Mouse (Mus musculus) intestine, postnatal 0 days (tissue): Measurements from ENCODE around the gene Zfp507. TPM values are rescaled to one million over a fixed set of nuclear protein-coding genes. Genes with fewer than 3 reads are reported as not detected.
A peak's percentile ranks its signal among the peaks of the same experiment; 100 is the strongest.

Experiments
- ATAC-seq: fragments of 200-750 bp; cut with Nextera tagmentation; 2 replicates; pipeline ENCODE4 v1.8.0; 2017; ENCODE audit warnings: mild to moderate bottlenecking, moderate TSS enrichment, moderate library complexity
- H3K27ac ChIP-seq: fragments of 300-500 bp; sonication (generic); 2 replicates; pipeline ENCODE4 v1.5.1; 2014; ENCODE audit warnings: mild to moderate bottlenecking, low read depth, low read length, moderate library complexity
- H3K27me3 ChIP-seq: fragments of 300-500 bp; sonication (generic); replicated peaks from 2 replicates; pipeline ENCODE4 v1.6.1; 2014; ENCODE audit warnings: low read length, mixed read lengths; ENCODE audit not compliant: control insufficient read depth, insufficient read depth
- H3K36me3 ChIP-seq: fragments of 300-500 bp; sonication (generic); 2 replicates; pipeline ENCODE4 v1.6.1; 2014; ENCODE audit warnings: mild to moderate bottlenecking, moderate library complexity; ENCODE audit not compliant: control insufficient read depth, insufficient read depth
- H3K4me1 ChIP-seq: fragments of 300-500 bp; sonication (generic); replicated peaks from 2 replicates; pipeline ENCODE4 v1.6.1; 2014; ENCODE audit warnings: antibody characterized with exemption, low read length, mixed read lengths; ENCODE audit not compliant: control insufficient read depth, insufficient read depth
- H3K4me2 ChIP-seq: fragments of 300-500 bp; sonication (generic); replicated peaks from 2 replicates; pipeline ENCODE4 v1.6.1; 2014; ENCODE audit warnings: low read depth, mild to moderate bottlenecking, moderate library complexity
- H3K4me3 ChIP-seq: fragments of 300-500 bp; sonication (generic); 2 replicates; pipeline ENCODE4 v1.5.1; 2014; ENCODE audit warnings: low read depth, low read length
- H3K9ac ChIP-seq: fragments of 300-500 bp; sonication (generic); 2 replicates; pipeline ENCODE4 v1.6.1; 2014; ENCODE audit warnings: mild to moderate bottlenecking, low read depth, low read length
- H3K9me3 ChIP-seq: fragments of 300-500 bp; sonication (generic); 2 replicates; pipeline ENCODE4 v1.6.1; 2016; ENCODE audit warnings: mixed run types; ENCODE audit not compliant: control insufficient read depth
- CTCF ChIP-seq: sonication (generic); IDR thresholded peaks from 2 replicates; pipeline ENCODE4 v1.5.1; 2016; ENCODE audit warnings: low read depth, mild to moderate bottlenecking, control low read depth, antibody characterized with exemption, moderate library complexity
- WGBS: fragments of 180-500 bp; shearing (Covaris S2); extraction: QIAGEN DNeasy Blood & Tissue Kit; methylation state at CpG from one replicate; pipeline ENCODE4 v1.1.7; 2014; 5-methylcytosine and 5-hydroxymethylcytosine counted together
- polyA plus RNA-seq: library from polyadenylated mRNA; unstranded; fragments of >200 nt; fragmentation: Nextera tagmentation; extraction: Ambion mirVana; gene quantifications from 2 replicates; pipeline ENCODE4 v1.2.1, GENCODE M21; 2015

The Zfp507 gene
- polyA plus RNA-seq: 6.2 and 6.8 TPM in 2 replicates

DNA sequence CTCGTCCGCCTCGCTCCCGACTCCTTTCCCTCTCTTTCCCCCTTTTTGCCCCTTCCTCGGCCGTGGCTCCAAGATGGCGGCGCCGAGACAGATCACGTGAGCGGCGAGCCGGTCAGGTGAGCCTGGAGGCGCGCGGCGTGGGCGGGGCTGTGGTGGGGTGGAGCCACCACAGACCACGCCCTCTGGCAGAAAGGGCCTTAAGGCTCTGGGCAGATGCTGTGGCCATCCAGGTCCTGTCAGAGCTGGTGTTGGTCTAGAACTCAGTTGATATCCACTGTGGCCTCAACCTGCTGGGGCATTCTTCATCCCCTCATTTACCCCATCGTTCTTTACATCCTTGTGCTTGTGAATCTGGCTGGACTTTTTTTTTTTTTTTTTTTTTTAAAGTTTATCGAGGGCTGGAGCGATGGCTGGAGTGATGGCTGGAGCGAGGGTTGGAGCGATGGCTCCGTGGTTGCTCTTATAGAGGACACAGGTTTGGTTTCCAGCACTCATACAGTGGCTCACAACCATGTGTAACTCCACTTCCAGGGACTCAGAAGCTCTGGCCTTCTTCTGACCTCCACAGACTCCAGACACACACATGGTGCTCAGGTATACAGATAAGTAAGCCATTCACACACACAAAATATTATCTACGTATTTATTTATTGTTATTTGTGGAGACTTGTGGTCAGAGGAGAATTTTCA, at the start of gene Zfp507:
Zfp507 (minus strand) TSS at position 98 of the 690 bp plus-strand sequence.
- Histone ChIP-seq H3K4me3 (peak within 1 kb of the TSS; percentile 71), H3K36me3 (peaks cover 26% of the 10 kb centered on the region), H3K4me1 (peaks cover 3% of the 10 kb centered on the region; the same call in 1 of the 2 replicates), H3K27me3 (no peaks in the 10 kb centered on the region), H3K9ac (peak within 1 kb of the TSS; percentile 80), H3K4me2 (peak within 1 kb of the TSS; percentile 85), H3K27ac (peak within 1 kb of the TSS; percentile 58), H3K9me3 (no peaks in the 10 kb centered on the region)
- ATAC-seq: peak; percentile 94
- WGBS: 19% methylated on average over 25 of the region's 26 CpGs
- TF ChIP-seq CTCF: no peak

DNA sequence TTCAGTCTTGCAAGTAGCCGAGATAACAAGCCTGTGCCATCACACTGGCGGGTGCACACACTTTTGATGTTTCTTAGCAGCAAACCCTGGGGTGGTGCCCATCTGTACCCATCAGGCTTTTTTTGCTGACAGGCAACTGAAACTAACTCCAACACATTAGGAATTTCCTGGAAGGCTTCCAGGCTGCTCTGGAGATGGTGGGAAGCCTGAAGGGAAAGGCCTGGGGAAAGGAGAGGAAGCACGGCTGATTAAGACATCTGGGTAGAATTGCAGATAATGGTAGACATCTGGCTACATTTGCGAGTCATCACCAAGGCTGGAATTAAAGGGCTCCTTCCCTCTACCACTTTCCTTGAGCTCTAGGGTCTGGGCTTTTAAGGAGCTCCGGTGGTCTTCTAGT, 47.6 kb upstream of the Zfp507 start:
- H3K9ac ChIP-seq: no peak overlapping the region
- no peaks in the 10 kb centered on the region for H3K36me3 ChIP-seq
- H3K4me2 ChIP-seq: no peak overlapping the region
- H3K27me3 ChIP-seq: no peaks in the 10 kb centered on the region
- no peak for TF ChIP-seq CTCF
- H3K9me3 ChIP-seq: no peaks in the 10 kb centered on the region
- no peak overlapping the region for H3K27ac ChIP-seq
- WGBS: 73% methylated on average over 5 of the region's 5 CpGs
- no peaks in the 10 kb centered on the region for H3K4me1 ChIP-seq
- no peak overlapping the region for H3K4me3 ChIP-seq
- no peak for ATAC-seq

- Histone ChIP-seq H3K4me3 (no peak overlapping the region), H3K36me3 (no peaks in the 10 kb centered on the region), H3K4me2 (no peak overlapping the region), H3K27ac (no peak overlapping the region), H3K4me1 (no peaks in the 10 kb centered on the region), H3K9me3 (no peaks in the 10 kb centered on the region), H3K9ac (no peak overlapping the region), H3K27me3 (no peaks in the 10 kb centered on the region)
- no peak for ATAC-seq
- TF ChIP-seq CTCF: no peak
- WGBS: 52% methylated on average over 14 of the region's 14 CpGs
Measured at GRCm38 (mm10) chr7:35848526-35848925, 45.7 kb upstream of the Zfp507 start.

- ATAC-seq: no peak
- H3K27me3 ChIP-seq: no peaks in the 10 kb centered on the region
- TF ChIP-seq CTCF: no peak
- H3K4me3 ChIP-seq: no peak overlapping the region
- 63% methylated on average over 4 of the region's 4 CpGs for WGBS
- no peaks in the 10 kb centered on the region for H3K36me3 ChIP-seq
- no peak overlapping the region for H3K27ac ChIP-seq
- H3K4me1 ChIP-seq: no peaks in the 10 kb centered on the region
- H3K4me2 ChIP-seq: no peak overlapping the region
- no peak overlapping the region for H3K9ac ChIP-seq
- H3K9me3 ChIP-seq: no peaks in the 10 kb centered on the region
Measured at GRCm38 (mm10) chr7:35840504-35840903, 37.7 kb upstream of the Zfp507 start.

DNA sequence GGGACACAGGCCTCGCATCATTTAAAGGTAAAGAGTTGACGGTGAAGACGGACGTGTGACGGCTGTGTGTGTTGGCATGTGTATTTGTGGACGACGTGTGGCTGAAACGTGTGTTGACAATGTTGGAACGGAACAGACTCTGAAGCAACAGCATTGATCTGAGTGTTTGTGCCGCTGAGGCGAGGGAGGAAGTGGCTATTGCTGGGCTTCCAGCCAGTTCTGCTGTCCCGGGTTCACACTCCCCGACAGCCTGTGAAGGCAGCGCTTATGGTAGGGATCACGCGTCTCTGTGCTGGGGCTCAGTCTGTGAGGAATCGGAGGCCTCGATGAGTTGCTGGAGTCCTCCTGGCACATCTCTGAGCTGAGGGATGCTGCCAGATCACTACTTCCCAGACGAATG, 34.0 kb upstream of the Zfp507 start:
- no peak for TF ChIP-seq CTCF
- ATAC-seq: no peak
- Histone ChIP-seq H3K4me3 (no peak overlapping the region), H3K9me3 (no peaks in the 10 kb centered on the region), H3K9ac (no peak overlapping the region), H3K27me3 (no peaks in the 10 kb centered on the region), H3K36me3 (no peaks in the 10 kb centered on the region), H3K4me2 (peak overlapping the region; percentile 35; the same call in 1 of the 2 replicates), H3K27ac (no peak overlapping the region), H3K4me1 (no peaks in the 10 kb centered on the region)
- 52% methylated on average over 19 of the region's 19 CpGs for WGBS

DNA sequence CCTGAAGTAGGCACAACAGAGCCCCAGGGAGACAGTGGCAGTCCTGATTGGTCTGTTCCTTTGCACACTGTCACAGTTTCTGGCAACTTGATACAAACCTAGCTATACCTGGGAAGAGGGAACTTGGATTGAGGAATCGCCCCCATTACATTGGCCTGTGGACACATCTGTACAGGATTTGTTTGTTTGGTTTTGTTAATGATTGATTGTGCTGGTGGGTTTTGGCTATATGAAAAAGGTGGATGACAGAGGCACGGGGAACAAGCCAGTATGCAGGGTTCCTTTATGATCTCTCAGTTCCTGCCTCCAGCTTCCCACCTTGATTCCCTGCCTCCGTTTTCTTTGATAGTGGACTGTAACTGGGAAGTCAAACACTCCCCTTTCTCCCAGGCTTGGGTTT, 33.6 kb upstream of the Zfp507 start:
- H3K4me1 ChIP-seq: no peaks in the 10 kb centered on the region
- no peak overlapping the region for H3K9ac ChIP-seq
- no peaks in the 10 kb centered on the region for H3K9me3 ChIP-seq
- H3K4me3 ChIP-seq: no peak overlapping the region
- no peak for TF ChIP-seq CTCF
- H3K27ac ChIP-seq: no peak overlapping the region
- WGBS: 46% methylated on average over 3 of the region's 3 CpGs
- H3K4me2 ChIP-seq: peak overlapping the region; percentile 35; the same call in 1 of the 2 replicates
- no peaks in the 10 kb centered on the region for H3K27me3 ChIP-seq
- ATAC-seq: no peak
- no peaks in the 10 kb centered on the region for H3K36me3 ChIP-seq
